Mouse (Mus musculus) adipose tissue, adult 10 weeks (tissue): Measurements from ENCODE around the gene Scgb2b24. TPM values are rescaled to one million over a fixed set of nuclear protein-coding genes. Genes with fewer than 3 reads are reported as not detected.

ENCODE experiments used
- polyA plus RNA-seq: library from polyadenylated mRNA; stranded (reverse); fragments of 350-450 nt; fragmentation: Illumina TruSeq; extraction: RNeasy Lipid Tissue Mini Kit (QIAGEN cat#74804); gene quantifications from one replicate; pipeline ENCODE4 v1.2.3, GENCODE M21; 2014; ENCODE audit warnings: low read depth, low replicate concordance

Scgb2b24 gene
- not detected for polyA plus RNA-seq

DNA sequence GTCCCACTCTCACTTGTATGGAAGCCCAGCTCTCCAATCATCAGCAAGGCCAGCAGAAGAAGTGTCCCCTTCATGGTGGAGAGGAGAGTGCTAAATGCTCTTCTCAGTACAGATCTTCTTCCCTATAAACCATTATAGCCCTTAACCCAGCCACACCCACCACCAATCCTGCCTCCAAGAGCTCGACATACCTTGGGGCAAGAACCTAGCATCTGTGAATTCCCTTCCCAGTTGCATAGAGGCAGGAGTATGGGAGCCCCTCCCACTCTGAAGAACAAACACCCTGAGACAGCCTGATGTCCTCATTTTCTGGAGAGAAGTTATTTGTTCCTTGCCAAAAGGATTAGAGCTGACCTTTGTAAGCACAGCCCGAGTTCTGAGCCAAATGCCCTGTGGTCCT is at the start of gene Scgb2b24:
Gene Scgb2b24, minus strand, starts transcription at position 101 of the 400 bp plus-strand sequence.

DNA sequence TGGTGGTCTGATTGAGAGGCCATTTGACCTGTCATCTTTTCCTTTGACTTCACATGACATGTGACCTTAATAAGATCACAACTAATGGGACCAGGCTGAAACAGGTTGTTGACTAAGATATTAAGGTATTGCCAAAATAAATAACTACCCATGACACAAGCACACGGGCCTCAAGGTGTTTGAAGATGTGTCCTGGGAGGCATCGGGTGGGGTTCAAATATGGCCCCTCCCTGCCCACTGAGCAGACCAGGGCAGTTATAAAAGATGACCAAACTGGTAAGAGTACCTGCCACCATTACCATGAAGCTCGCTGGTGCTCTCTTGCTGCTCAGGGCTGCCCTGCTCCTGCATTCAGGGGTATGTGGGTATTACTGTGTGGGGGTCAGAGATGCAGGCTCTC is 4.4 kb upstream of the Scgb2b24 start, which contains the start of gene Scgb1b24:
Gene Scgb1b24, plus strand, starts transcription at position 301 of the 400 bp plus-strand sequence.

Other genes starting within 250 kb of the Scgb2b24 start
- gene Scgb2b21, start 218.9 kb downstream of the Scgb2b24 start, polyA plus RNA-seq = not detected
- gene Scgb1b24, start 4.5 kb upstream of the Scgb2b24 start, polyA plus RNA-seq = not detected
- not detected for gene Scgb2b26, start 205.7 kb upstream of the Scgb2b24 start, polyA plus RNA-seq